Mouse (Mus musculus) urinary bladder, postnatal 14 days (tissue): ENCODE results near the gene Snap91.

Experiments
- DNase-seq: peaks from one replicate; pipeline ENCODE4 v3.0.0; 2021; ENCODE audit warnings: low spot score

Gene Snap91

DNA sequence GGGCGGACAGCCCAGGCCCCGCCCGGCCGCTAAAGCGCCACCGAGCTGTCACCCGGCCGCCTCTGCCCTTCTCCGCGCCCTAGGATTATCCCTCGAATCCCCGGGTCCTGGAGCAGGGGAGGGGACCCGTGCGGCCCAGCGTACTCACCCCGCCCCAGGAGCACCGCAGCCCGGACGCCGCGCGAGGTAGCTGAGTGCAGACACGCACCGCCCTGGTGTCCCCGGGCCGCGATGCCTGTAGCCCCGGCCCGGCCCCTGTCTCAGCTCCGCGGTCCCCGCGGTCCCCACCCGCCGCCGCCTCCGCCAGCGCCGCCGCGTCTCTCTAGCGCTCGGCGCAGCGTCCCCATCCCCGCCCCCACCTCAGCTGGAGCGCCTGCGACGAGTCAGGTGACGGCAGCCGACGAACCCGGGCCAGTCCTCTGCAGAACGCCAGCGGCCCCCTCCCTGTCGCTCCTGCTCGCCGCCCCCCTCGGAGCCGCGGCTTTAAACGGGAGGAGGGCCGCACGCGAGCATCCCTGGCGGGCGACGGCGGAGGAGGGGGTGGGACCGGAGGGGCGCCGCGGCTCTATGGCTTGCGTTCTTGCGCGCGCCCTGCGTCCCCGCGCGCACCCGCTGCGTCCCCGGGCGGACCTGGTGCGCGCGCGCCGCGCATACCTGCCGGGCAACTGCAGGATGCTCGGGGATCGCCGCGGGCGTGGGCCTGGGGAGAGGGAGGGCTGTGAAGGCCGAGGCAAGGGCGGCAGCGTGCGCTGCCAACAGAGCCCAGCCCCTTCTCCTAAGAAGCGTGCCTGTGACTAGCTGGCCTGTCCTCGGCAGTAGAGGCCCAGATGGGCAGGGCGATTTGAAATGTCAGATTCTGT is at the start of gene Snap91:
Gene Snap91, minus strand, starts transcription at position 542 of the 860 bp plus-strand sequence.
- DNase-seq, result peak; percentile 6

DNA sequence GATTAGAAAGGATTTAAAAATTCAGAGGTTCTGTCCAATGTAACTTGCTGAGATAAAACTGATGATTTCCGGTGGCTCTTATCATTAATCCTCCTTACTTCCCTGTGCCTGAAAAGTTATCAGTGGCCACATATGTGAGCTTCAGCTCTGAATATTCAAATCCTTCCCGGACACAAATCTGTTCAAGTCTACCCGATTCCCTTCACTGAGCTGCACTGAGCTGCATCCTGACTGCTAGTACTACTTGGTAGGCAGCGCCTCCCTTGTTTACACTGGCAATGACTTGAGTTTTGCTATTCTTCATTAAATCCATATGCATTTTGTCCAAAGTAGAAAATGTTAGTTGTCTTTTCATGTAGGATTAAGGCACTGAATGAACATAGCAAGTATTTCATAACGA is 46.1 kb upstream of the Snap91 start:
- DNase-seq, result no peak

- no peak for DNase-seq
Observed at GRCm38 (mm10) chr9:86925688-86926087, 45.2 kb upstream of the Snap91 start.

DNA sequence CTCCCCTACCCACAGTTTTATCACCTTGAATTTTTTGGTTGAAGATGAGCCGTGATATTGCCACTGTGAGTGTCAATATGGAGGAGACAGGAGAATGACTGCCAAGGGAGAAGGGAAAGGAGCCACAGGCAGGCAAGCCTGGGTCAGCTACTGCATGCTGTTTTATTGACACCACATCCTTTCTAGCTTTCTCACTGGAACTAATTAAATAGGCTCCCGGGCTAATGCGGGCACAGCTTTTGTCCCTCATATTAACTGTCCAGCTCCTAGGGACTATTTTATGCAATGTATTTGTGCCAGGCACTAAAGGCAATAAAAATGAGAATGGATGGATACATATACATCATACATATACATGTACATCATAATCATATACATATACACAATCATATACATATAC is 42.0 kb upstream of the Snap91 start:
- DNase-seq, result no peak

DNA sequence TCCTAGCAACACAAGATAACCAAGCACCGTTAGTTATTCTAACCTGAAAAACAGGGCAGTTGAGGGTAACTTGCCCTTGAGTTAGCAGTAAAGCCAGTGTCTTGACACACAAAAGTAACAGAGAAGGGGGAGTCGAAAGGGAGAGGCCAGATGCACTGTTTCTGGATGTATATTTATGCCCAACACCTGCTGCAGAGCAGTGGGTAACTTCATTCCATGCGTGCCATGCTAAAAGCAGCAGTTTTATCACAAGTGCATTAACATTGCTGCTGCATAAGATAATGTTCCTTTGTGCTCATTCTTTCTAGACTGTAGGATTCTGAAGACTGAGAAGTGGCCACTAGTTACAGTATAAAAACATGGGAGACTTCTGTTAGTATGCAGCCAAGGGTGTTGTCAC is 36.1 kb upstream of the Snap91 start:
- no peak for DNase-seq

- no peak for DNase-seq
Observed at GRCm38 (mm10) chr9:86899502-86900199, 19.2 kb upstream of the Snap91 start.

DNA sequence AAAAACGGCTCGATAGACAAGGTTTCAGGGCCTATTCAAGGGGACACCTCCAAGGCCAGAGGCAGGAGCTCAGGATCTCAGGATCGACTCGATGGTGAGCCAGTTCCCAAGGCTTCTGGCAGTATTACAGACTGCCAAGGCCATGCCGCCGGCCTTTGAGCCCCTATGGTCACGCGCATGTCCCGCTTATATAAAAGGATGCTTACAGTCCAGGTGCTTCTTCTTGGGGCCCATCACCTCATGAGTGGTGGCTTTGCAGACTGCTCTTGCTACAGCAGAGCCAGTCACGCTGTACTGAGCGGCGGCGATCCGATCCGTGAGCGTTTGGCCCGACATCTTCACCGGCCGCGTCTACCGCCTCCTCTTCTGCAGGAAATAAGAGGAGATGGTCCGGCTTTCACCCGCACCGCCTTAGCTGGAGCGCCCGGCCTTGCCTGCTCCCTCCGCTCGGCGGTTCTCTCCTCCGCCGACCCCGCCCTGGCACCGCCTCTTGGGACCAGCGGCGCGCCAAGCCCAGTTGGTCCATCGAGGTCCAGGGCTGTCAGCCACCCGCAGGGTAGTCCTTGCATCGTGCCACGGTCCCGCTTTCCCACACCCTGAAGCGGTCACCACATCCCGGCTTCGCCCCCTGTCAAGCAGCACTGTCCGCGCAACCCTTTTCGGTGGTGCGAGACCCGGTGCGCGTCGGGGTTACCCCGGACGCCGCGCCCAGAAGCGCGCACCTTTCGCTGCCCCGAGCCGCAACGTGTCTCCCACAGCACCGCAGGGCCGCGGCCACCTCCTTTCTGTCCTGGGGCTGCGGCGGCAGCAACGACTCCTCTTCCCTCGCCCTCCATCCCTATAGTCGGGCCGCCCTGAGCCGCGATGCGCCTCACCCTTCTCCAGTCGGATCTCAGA is 990 bp downstream of the Snap91 start:
- peak; percentile 11 for DNase-seq

DNA sequence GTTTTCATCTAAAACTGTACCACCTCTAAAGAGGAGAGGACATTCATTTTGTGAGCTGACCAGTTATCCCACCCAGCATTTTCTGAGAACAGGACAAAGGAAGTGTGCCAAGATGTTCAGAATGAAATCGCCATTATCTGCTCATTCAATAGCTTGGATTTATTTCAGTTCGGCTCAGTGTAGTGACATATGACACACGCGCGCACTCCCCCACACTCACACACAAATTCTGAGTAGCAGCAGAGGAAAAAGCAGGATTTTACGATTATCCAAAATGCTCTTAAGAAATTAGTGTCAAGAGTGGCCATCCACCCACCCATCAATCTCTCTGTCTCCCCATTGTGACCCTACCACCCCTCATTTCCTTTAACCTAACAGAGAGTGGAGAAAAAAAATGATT is 1.7 kb downstream of the Snap91 start:
- no peak for DNase-seq

- DNase-seq, result no peak
Observed at GRCm38 (mm10) chr9:86873681-86874080, 6.8 kb downstream of the Snap91 start.

- no peak for DNase-seq
Observed at GRCm38 (mm10) chr9:86869586-86870338, 10.7 kb downstream of the Snap91 start.

DNA sequence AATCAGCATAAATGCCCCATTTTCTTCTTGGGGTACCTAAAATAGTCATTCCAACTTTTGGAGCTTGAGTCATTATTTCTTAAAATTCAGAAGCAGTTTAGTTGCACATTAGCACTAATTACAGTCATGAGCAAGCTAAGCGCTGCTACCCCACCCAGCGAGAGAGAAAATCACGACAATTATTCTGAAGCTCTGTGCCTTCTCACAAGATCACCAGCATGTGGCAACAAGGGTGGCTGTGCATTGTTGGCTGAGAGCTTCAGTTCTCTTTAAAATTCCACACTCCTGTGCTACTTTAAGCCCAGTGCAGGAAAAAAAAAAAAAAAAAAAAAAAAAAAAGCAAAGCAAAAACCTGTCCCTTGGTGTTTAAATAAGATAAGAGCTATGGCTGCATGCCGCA is 22.4 kb downstream of the Snap91 start:
- DNase-seq, result no peak

GRCm38 (mm10) chr9:86857626-86858025 is 22.8 kb downstream of the Snap91 start:
- no peak for DNase-seq

GRCm38 (mm10) chr9:86852861-86853260 is 27.6 kb downstream of the Snap91 start:
- DNase-seq, result no peak

GRCm38 (mm10) chr9:86851689-86852088 is 28.8 kb downstream of the Snap91 start:
- no peak for DNase-seq

- DNase-seq, result no peak
Observed at GRCm38 (mm10) chr9:86850452-86851207, 29.8 kb downstream of the Snap91 start.

- DNase-seq, result no peak
Observed at GRCm38 (mm10) chr9:86843747-86844353, 36.6 kb downstream of the Snap91 start.

DNA sequence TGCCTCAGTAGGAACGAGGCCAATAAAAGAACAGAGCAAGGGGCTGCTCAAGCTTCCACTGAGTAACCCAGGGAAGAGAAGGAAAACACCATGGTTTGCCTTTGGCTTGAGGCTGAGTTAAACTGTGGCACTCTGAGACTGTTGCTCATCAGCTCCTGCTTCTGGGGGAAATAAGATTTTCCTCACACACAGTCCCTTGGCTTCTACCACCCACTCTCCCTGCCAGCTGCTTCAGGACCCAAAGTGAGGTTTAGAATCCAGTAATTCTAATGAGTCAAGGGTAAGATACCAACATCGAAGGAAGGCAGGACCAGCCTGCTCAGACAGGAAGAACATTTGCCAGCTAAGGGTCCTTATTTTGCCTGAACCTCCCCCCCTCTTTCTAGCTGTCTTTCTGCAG is 50.7 kb downstream of the Snap91 start:
- no peak for DNase-seq

DNA sequence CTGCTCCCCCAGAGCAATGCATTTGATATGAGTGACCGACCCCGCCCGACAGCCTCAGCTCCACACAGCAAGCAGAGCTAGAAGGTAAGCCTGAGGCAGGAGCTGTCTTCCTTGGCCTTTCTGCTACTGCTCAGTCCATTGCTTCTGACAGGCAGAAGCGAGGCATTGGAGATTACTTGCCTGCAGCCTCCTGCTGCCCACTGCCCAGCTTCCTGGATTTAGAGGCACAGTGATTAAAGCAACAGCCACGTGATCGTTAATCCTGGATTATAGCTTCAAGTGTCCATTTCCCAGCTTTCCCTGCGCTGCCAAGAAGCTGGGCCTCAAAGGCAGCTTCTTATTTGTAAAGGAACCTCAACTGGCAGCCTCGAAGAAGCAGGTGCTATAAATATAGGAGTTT is 51.4 kb downstream of the Snap91 start:
- DNase-seq, result no peak

DNA sequence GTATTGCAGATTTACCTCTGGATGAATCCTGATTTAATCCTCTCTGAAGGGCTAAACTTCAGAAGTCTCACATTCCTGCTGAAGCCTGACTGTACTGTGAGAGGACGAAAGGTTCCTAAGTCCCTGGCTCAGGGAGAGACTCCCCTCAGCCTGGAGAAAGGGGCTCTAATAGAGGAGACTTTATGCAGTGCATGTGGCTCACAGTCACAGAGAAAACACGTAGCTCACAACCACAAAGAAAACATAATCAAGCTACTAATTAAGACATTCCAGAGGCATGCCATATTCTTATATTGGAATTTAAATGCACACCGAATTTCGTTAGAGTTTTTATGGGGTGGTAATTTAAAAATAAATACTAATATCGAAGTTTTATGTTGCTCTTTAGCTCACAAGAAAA is 61.1 kb downstream of the Snap91 start:
- no peak for DNase-seq

GRCm38 (mm10) chr9:86817673-86818072 is 62.8 kb downstream of the Snap91 start:
- DNase-seq, result no peak
